Mouse (Mus musculus) embryo, embryonic 11 days (tissue): ENCODE data around the gene Smg7.
A peak's percentile ranks its signal among the peaks of the same experiment; 100 is the strongest.
"Not testable (repeated sequence)": the region's sequence is repeated elsewhere in the genome, so short reads cannot be mapped to it uniquely, and the experiment has no call there.

ENCODE experiments used
- DNase-seq: peaks from one replicate; pipeline ENCODE4 v3.0.0-alpha.2; 2015

Smg7 gene

DNA sequence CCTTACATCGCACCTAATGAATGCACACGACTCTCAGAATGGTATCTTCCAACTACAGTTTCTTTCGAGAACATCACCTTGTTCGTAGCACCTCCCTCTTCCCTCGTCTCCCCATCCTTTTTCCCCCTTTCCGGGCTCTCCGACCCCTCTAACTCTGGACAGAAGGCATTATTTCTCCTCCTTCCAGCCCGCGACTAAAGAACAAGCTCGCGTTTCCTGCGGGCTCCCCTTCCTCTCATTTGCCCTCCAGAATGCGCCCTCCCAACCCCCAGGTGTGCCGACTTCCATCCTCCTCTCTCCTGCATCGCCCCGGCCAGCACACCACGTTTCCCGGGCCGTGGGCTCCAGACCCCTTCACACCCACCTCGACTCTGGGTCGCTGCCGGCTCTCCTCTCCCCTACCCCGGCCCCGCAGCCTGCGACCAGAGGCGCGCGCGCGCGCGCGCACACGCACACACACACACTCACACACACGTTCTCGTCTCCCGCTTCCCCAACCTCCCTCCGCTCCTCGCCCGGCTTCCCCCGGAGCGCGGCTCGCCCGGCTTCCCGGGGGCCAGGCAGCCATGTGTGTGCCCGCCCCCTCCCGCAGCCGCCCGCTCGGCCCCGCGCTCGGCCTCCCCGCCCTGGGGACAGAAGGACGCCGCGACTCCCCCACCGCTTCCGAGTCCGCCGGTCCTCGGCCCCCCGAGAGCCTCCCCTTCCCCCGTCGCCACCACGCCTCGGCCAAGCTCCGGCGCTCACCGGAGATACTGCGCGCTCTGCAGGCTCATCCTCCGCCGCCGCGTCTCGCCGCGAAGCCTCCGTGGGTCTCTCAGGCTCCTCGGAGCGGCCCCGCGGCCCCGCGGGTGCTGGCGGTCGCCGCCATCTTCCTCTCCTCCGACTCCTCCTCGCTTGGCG lies at the start of gene Smg7:
Gene Smg7, minus strand, starts transcription at position 882 of the 900 bp plus-strand sequence.
- peak; percentile 85 for DNase-seq

- no peak for DNase-seq
Observed at GRCm38 (mm10) chr1:152942977-152943376, 40.5 kb upstream of the Smg7 start.

DNA sequence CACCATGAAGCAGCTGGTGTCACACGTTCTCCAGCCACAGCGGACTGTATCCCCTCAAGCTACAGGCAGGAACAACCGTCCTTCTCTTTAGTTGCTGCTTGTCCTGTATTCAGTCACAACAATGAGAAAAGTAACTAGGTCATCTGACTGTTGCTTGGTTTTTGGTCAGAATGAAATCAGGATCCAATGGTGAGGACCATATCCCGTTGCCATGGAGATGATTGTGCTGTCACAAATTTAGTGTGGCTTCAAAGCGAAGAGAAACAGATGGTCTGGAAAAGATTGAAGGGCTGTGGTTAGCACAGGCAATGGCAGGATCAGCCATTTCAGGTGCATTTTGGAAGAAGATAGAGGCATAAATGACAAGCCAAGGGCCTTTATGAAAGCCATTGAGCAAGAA lies 33.9 kb upstream of the Smg7 start:
- no peak for DNase-seq

GRCm38 (mm10) chr1:152935476-152935875 lies 33.0 kb upstream of the Smg7 start:
- no peak for DNase-seq

DNA sequence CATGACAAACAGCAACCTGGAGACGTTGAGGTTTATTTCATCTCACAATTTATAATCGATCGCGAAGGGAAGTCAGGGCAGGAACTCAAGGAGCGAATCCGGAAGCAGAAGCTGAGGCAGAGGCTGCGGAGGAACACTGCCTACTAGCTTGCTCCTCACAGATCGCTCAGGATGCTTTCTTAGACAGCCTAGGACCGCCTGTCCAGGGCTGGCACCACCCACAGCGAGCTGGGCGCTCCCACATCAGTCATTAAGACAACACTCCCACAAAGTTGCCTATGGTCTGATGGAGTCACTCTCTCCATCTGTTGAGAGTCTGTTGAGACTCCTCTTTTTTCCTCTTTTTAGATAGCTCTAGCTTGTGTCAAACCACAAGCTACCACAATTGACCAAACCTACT lies 31.5 kb upstream of the Smg7 start:
- DNase-seq = peak; percentile 22

- DNase-seq = no peak
Observed at GRCm38 (mm10) chr1:152921786-152922185, 19.3 kb upstream of the Smg7 start.

DNA sequence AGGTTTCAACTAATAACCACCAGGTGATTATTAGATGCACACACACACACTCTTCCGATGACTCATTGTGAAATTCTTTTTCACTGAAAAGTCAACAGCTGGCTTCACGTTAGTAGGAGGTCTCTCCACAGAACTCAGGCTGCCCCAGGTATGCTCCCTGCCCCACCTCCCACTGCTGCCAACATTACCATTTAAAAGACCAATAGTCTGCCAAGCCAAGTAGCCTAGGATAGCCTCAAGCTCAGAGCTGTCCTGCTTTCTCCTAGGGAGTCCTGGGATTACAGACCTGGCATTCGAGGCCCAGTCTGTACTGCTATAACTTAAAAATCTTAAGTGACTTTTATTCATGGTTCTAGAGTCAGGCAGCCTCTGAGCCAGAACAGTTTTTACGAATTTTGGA lies 15.2 kb upstream of the Smg7 start:
- DNase-seq = no peak

DNA sequence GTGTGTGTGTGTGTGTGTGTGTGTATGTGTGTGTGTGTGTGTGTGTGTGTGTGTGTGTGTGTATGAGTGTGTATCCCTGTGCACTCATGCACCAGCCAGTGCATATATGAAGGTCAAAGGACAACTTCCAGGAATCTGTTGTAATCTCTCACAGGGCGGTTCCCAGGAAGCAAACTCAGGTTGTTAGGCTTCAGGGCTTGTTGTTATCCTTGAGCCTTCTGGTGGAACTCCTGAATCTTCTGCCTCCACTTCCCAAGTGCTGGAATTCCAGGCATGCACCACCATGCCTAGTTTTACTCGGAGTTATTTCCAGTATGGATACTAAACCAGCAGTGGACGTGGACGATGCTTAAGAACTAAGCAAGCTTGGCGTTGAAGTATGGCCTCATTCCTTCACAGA lies 14.5 kb upstream of the Smg7 start:
- no peak for DNase-seq

GRCm38 (mm10) chr1:152915766-152916165 lies 13.3 kb upstream of the Smg7 start:
- DNase-seq = no peak

DNA sequence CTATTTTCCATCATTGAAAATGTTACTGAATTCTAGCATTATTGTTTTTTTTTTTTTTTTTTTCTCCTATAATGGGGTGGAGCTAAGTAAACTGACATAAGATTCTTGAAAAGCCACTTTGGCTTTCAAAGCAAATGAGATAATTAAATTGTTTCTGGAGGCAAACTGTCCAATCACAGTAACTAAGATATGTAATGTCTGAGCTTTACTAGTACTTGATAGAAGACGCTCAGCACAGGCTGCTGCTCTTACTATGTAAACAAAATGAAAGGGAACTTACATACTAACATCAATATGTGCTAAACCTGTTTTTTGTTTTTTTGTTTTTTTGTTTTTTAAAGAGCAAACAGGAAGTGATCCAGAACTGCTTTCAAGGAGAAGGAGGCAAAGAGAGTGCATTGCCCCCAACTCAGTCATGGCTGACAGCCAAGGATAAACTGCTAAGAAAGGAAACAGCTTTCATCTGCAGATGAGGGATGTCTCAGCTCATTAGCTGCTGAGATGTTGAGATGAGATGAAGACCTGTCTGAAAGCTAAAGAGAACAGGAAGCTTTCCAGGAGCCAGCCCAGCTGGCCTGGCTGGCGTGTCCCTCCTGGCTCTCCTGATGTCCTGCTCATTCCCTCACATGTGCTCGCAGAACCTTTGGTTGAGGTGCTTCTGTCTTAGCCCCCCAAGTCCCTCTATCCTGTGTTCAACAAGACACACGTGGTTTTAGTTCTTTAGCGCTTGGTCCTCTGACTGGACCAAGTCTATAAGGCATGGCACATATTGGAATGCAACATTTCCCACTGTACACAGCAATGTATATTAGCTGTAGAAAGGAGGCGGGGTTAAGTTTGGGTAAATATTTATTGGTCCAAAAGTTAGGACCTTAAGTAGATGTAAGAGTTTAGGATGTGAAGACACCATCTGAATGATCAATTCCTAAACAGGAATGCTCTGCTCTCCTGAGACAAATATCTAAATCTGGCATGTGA lies 11.3 kb upstream of the Smg7 start:
- no peak for DNase-seq

DNA sequence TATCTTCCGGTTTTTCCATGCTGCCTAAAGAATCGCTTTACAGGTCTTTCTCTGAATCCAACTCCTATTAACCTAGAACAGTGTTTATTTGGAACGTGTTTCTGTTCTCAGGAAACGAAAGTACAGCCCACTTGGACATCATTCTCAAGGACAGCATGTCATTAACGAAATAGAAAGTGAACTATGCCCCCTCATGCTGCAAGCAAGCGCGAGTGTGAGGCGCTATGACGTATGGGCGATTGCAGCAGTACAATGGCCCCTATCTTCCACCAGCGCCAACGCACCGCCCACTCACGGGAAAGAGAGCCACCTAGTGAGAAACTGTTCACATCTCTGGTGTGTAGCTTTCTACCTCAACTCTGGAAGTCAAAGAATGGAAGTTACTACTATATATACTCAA lies 2.0 kb upstream of the Smg7 start:
- DNase-seq = peak; percentile 89

- peak; percentile 62 for DNase-seq
Observed at GRCm38 (mm10) chr1:152903591-152904135, 1.2 kb upstream of the Smg7 start.

GRCm38 (mm10) chr1:152902665-152903516 lies 445 bp upstream of the Smg7 start:
- DNase-seq = peak; percentile 98

GRCm38 (mm10) chr1:152901419-152901764 lies 1.1 kb downstream of the Smg7 start:
- no peak for DNase-seq

DNA sequence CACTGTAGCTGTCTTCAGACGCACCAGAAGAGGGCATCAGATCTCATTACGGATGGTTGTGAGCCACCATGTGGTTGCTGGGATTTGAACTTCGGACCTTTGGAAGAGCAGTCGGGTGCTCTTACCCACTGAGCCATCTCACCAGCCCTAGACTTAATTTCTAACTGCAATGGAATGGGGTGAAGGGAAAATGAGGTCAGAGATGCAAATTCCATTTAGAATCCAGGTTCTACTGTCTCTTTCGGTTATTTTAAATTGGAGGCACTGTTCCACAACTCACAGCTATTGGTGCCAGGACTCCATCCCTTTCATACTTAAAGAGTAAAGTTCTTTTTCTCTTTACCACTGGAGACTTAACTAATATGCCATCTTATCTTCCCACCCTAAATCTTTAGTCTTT lies 14.4 kb downstream of the Smg7 start:
- not testable (repeated sequence) for DNase-seq

DNA sequence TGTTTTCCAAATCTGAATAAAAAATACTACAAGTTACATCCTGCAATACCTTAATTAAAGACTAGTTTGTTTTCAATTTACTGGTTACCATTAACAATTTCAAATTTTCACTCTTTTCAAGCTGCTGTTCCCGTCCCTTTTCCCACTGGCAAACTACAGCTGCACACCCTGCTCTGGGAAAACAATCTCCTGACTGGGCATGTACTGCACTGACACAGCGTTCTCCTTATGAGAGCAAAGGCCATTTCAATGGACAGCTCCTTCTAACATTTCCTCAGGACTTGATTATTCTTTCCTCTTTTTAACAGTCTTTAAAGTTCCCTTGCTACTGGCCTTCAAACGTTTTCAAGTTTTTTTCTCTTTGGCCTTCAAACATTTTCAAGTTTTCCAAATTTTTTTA lies 31.4 kb downstream of the Smg7 start:
- DNase-seq = no peak

- DNase-seq = no peak
Observed at GRCm38 (mm10) chr1:152869901-152870300, 32.5 kb downstream of the Smg7 start.

- DNase-seq = no peak
Observed at GRCm38 (mm10) chr1:152846856-152847255, 55.6 kb downstream of the Smg7 start.

- no peak for DNase-seq
Observed at GRCm38 (mm10) chr1:152845211-152845730, 57.2 kb downstream of the Smg7 start.

GRCm38 (mm10) chr1:152844634-152845033 lies 57.8 kb downstream of the Smg7 start:
- no peak for DNase-seq

GRCm38 (mm10) chr1:152841057-152841456 lies 61.4 kb downstream of the Smg7 start:
- no peak for DNase-seq

GRCm38 (mm10) chr1:152840343-152840742 lies 62.1 kb downstream of the Smg7 start:
- no peak for DNase-seq
